Mouse (Mus musculus): Measurements from ENCODE around the gene Colca2. TPM values are rescaled to one million over a fixed set of nuclear protein-coding genes. Genes with fewer than 3 reads are reported as not detected.
A peak's percentile ranks its signal among the peaks of the same experiment; 100 is the strongest.

Colca2 gene
- total and polyA plus RNA-seq, 3 experiments, result 0.11 TPM; not detected in 2

- no peak overlapping the region for H3K4me3 ChIP-seq (ENCODE audit: low read depth, low read length)
- no peaks in the 10 kb centered on the region for H3K36me3 ChIP-seq (replicated peaks)
- TF ChIP-seq GATA1 (IDR thresholded peaks at IDR 0.05; ENCODE audit: borderline replicate concordance, low read length), result no peak
- TF ChIP-seq POLR2AphosphoS5 (IDR thresholded peaks at IDR 0.05; ENCODE audit: insufficient replicate concordance, low read depth, low read length), result no peak
- no peak for TF ChIP-seq GATA2 (IDR thresholded peaks at IDR 0.05; ENCODE audit: borderline replicate concordance, low read depth, low read length)
- no peak for TF ChIP-seq TAL1 (conservative IDR thresholded peaks at IDR 0.05; ENCODE audit: low read depth, low read length)
- TF ChIP-seq CTCF (IDR thresholded peaks at IDR 0.05; ENCODE audit: low read depth, low read length), result no peak
- peaks cover 23% of the 10 kb centered on the region for H3K4me1 ChIP-seq (ENCODE audit: insufficient read depth, low read depth, low read length)
- H3K9me3 ChIP-seq (replicated peaks), result no peaks in the 10 kb centered on the region
- H3K27me3 ChIP-seq (ENCODE audit: insufficient read depth, low read length), result peaks cover 18% of the 10 kb centered on the region
- ATAC-seq (ENCODE audit: extremely low read depth, insufficient number of reproducible peaks, low FRiP score, poor library complexity, severe bottlenecking), result no peak
- DNase-seq (ENCODE audit: low spot score), result no peak
These were observed 26.8 kb upstream of the Colca2 start for GRCm38 (mm10) chr9:51305146-51305545.

GRCm38 (mm10) chr9:51303980-51304379 is 25.6 kb upstream of the Colca2 start:
- H3K4me3 ChIP-seq (ENCODE audit: low read depth, low read length), result no peak overlapping the region
- H3K9me3 ChIP-seq (replicated peaks), result no peaks in the 10 kb centered on the region
- peaks cover 18% of the 10 kb centered on the region for H3K27me3 ChIP-seq (ENCODE audit: insufficient read depth, low read length)
- ATAC-seq (ENCODE audit: extremely low read depth, insufficient number of reproducible peaks, low FRiP score, poor library complexity, severe bottlenecking), result no peak
- TF ChIP-seq POLR2AphosphoS5 (IDR thresholded peaks at IDR 0.05; ENCODE audit: insufficient replicate concordance, low read depth, low read length), result no peak
- TF ChIP-seq CTCF (IDR thresholded peaks at IDR 0.05; ENCODE audit: low read depth, low read length), result no peak
- TF ChIP-seq GATA1 (IDR thresholded peaks at IDR 0.05; ENCODE audit: borderline replicate concordance, low read length), result no peak
- TF ChIP-seq GATA2 (IDR thresholded peaks at IDR 0.05; ENCODE audit: borderline replicate concordance, low read depth, low read length), result no peak
- no peak for TF ChIP-seq TAL1 (conservative IDR thresholded peaks at IDR 0.05; ENCODE audit: low read depth, low read length)
- DNase-seq (ENCODE audit: low spot score), result no peak
- no peaks in the 10 kb centered on the region for H3K36me3 ChIP-seq (replicated peaks)
- H3K4me1 ChIP-seq (ENCODE audit: insufficient read depth, low read depth, low read length), result peaks cover 13% of the 10 kb centered on the region

GRCm38 (mm10) chr9:51293541-51293940 is 15.2 kb upstream of the Colca2 start:
- Histone ChIP-seq H3K9me3 (replicated peaks) (no peaks in the 10 kb centered on the region), H3K36me3 (replicated peaks) (no peaks in the 10 kb centered on the region), H3K4me1 (ENCODE audit: insufficient read depth, low read depth, low read length) (peaks cover 5% of the 10 kb centered on the region), H3K27me3 (ENCODE audit: insufficient read depth, low read length) (peaks cover 24% of the 10 kb centered on the region), H3K4me3 (ENCODE audit: low read depth, low read length) (no peak overlapping the region)
- ATAC-seq (ENCODE audit: extremely low read depth, insufficient number of reproducible peaks, low FRiP score, poor library complexity, severe bottlenecking) (no peak), DNase-seq (ENCODE audit: low spot score) (no peak)
- TF ChIP-seq GATA2 (IDR thresholded peaks at IDR 0.05; ENCODE audit: borderline replicate concordance, low read depth, low read length), result no peak
- no peak for TF ChIP-seq POLR2AphosphoS5 (IDR thresholded peaks at IDR 0.05; ENCODE audit: insufficient replicate concordance, low read depth, low read length)

- TF ChIP-seq POLR2AphosphoS5 (IDR thresholded peaks at IDR 0.05; ENCODE audit: insufficient replicate concordance, low read depth, low read length), result no peak
- no peak for TF ChIP-seq GATA1 (IDR thresholded peaks at IDR 0.05; ENCODE audit: borderline replicate concordance, low read length)
- TF ChIP-seq TAL1 (conservative IDR thresholded peaks at IDR 0.05; ENCODE audit: low read depth, low read length), result no peak
- no peak for TF ChIP-seq CTCF (IDR thresholded peaks at IDR 0.05; ENCODE audit: low read depth, low read length)
- no peak for TF ChIP-seq GATA2 (IDR thresholded peaks at IDR 0.05; ENCODE audit: borderline replicate concordance, low read depth, low read length)
- no peaks in the 10 kb centered on the region for H3K36me3 ChIP-seq (replicated peaks)
These were observed 14.3 kb upstream of the Colca2 start for GRCm38 (mm10) chr9:51292674-51293073.

GRCm38 (mm10) chr9:51290980-51291379 is 12.6 kb upstream of the Colca2 start:
- no peak for ATAC-seq (ENCODE audit: extremely low read depth, insufficient number of reproducible peaks, low FRiP score, poor library complexity, severe bottlenecking)
- DNase-seq (ENCODE audit: low spot score), result no peak
- Histone ChIP-seq H3K27me3 (ENCODE audit: insufficient read depth, low read length) (peaks cover 30% of the 10 kb centered on the region), H3K4me1 (ENCODE audit: insufficient read depth, low read depth, low read length) (peaks cover 5% of the 10 kb centered on the region), H3K36me3 (replicated peaks) (no peaks in the 10 kb centered on the region), H3K9me3 (replicated peaks) (no peaks in the 10 kb centered on the region), H3K4me3 (ENCODE audit: low read depth, low read length) (no peak overlapping the region)
- TF ChIP-seq GATA2 (IDR thresholded peaks at IDR 0.05; ENCODE audit: borderline replicate concordance, low read depth, low read length), result no peak
- no peak for TF ChIP-seq CTCF (IDR thresholded peaks at IDR 0.05; ENCODE audit: low read depth, low read length)
- no peak for TF ChIP-seq TAL1 (conservative IDR thresholded peaks at IDR 0.05; ENCODE audit: low read depth, low read length)
- no peak for TF ChIP-seq GATA1 (IDR thresholded peaks at IDR 0.05; ENCODE audit: borderline replicate concordance, low read length)
- no peak for TF ChIP-seq POLR2AphosphoS5 (IDR thresholded peaks at IDR 0.05; ENCODE audit: insufficient replicate concordance, low read depth, low read length)

More at GRCm38 (mm10) chr9:51292674-51293073, 14.3 kb upstream of the Colca2 start:
- DNase-seq (ENCODE audit: low spot score) (peak; percentile 52), ATAC-seq (ENCODE audit: extremely low read depth, insufficient number of reproducible peaks, low FRiP score, poor library complexity, severe bottlenecking) (peak; percentile 28; the same call in 1 of the 2 replicates)
- H3K4me1 ChIP-seq (ENCODE audit: insufficient read depth, low read depth, low read length), result peaks cover 5% of the 10 kb centered on the region
- H3K4me3 ChIP-seq (ENCODE audit: low read depth, low read length), result no peak overlapping the region
- peaks cover 27% of the 10 kb centered on the region for H3K27me3 ChIP-seq (ENCODE audit: insufficient read depth, low read length)
- H3K9me3 ChIP-seq (replicated peaks), result no peaks in the 10 kb centered on the region

- DNase-seq (ENCODE audit: low spot score) (no peak), ATAC-seq (ENCODE audit: extremely low read depth, insufficient number of reproducible peaks, low FRiP score, poor library complexity, severe bottlenecking) (no peak)
- H3K4me3 ChIP-seq (ENCODE audit: low read depth, low read length), result no peak overlapping the region
- TF ChIP-seq POLR2AphosphoS5 (IDR thresholded peaks at IDR 0.05; ENCODE audit: insufficient replicate concordance, low read depth, low read length) (no peak), GATA1 (IDR thresholded peaks at IDR 0.05; ENCODE audit: borderline replicate concordance, low read length) (no peak), GATA2 (IDR thresholded peaks at IDR 0.05; ENCODE audit: borderline replicate concordance, low read depth, low read length) (no peak), TAL1 (conservative IDR thresholded peaks at IDR 0.05; ENCODE audit: low read depth, low read length) (no peak), CTCF (IDR thresholded peaks at IDR 0.05; ENCODE audit: low read depth, low read length) (no peak)
- H3K27me3 ChIP-seq (ENCODE audit: insufficient read depth, low read length), result peaks cover 38% of the 10 kb centered on the region
- H3K4me1 ChIP-seq (ENCODE audit: insufficient read depth, low read depth, low read length), result no peaks in the 10 kb centered on the region
- H3K36me3 ChIP-seq (replicated peaks), result no peaks in the 10 kb centered on the region
- no peaks in the 10 kb centered on the region for H3K9me3 ChIP-seq (replicated peaks)
These were observed 7.7 kb upstream of the Colca2 start for GRCm38 (mm10) chr9:51286079-51286478.
